Mouse (Mus musculus): ENCODE results near the gene Agmo.

GRCm38 (mm10) chr12:37614769-37615168, 373.3 kb downstream of the Agmo start:
- TF ChIP-seq CTCF (IDR thresholded peaks at IDR 0.05; ENCODE audit: low read depth, low read length), result no peak
- no peak for TF ChIP-seq POLR2A (IDR thresholded peaks at IDR 0.05; ENCODE audit: borderline replicate concordance, low read depth, low read length)

Data from bone marrow macrophage, adult 2 months (primary cell).